Mouse (Mus musculus): ENCODE results near the gene Atp2b4. TPM values are rescaled to one million over a fixed set of nuclear protein-coding genes. Genes with fewer than 3 reads are reported as not detected.
A peak's percentile ranks its signal among the peaks of the same experiment; 100 is the strongest.

Atp2b4 gene
- total RNA-seq, 2 experiments from 2014 or later, result 370 to 490 TPM

GRCm38 (mm10) chr1:133799686-133800445, 975 bp downstream of the Atp2b4 start:
- ATAC-seq (replicated peaks; ENCODE audit: low FRiP score, poor library complexity, severe bottlenecking), result peak; percentile 43

- ATAC-seq (replicated peaks; ENCODE audit: low FRiP score, poor library complexity, severe bottlenecking), result no peak
Observed at GRCm38 (mm10) chr1:133798821-133799415, 1.9 kb downstream of the Atp2b4 start.

- peak; percentile 71 for ATAC-seq (replicated peaks; ENCODE audit: low FRiP score, poor library complexity, severe bottlenecking)
Observed at GRCm38 (mm10) chr1:133797979-133798820, 2.6 kb downstream of the Atp2b4 start.

GRCm38 (mm10) chr1:133797327-133797978, 3.4 kb downstream of the Atp2b4 start:
- ATAC-seq (replicated peaks; ENCODE audit: low FRiP score, poor library complexity, severe bottlenecking), result peak; percentile 57

GRCm38 (mm10) chr1:133793646-133794045, 7.2 kb downstream of the Atp2b4 start:
- no peak for ATAC-seq (replicated peaks; ENCODE audit: low FRiP score, poor library complexity, severe bottlenecking)

- no peak for ATAC-seq (replicated peaks; ENCODE audit: low FRiP score, poor library complexity, severe bottlenecking)
Observed at GRCm38 (mm10) chr1:133790011-133790410, 10.8 kb downstream of the Atp2b4 start.

- no peak for ATAC-seq (replicated peaks; ENCODE audit: low FRiP score, poor library complexity, severe bottlenecking)
Observed at GRCm38 (mm10) chr1:133788864-133789263, 12.0 kb downstream of the Atp2b4 start.

GRCm38 (mm10) chr1:133787500-133788210, 13.2 kb downstream of the Atp2b4 start:
- no peak for ATAC-seq (replicated peaks; ENCODE audit: low FRiP score, poor library complexity, severe bottlenecking)

- no peak for ATAC-seq (replicated peaks; ENCODE audit: low FRiP score, poor library complexity, severe bottlenecking)
Observed at GRCm38 (mm10) chr1:133784621-133785020, 16.2 kb downstream of the Atp2b4 start.

GRCm38 (mm10) chr1:133781531-133781930, 19.3 kb downstream of the Atp2b4 start:
- ATAC-seq (replicated peaks; ENCODE audit: low FRiP score, poor library complexity, severe bottlenecking), result no peak

- ATAC-seq (replicated peaks; ENCODE audit: low FRiP score, poor library complexity, severe bottlenecking), result no peak
Observed at GRCm38 (mm10) chr1:133779043-133779442, 21.8 kb downstream of the Atp2b4 start.

- no peak for ATAC-seq (replicated peaks; ENCODE audit: low FRiP score, poor library complexity, severe bottlenecking)
Observed at GRCm38 (mm10) chr1:133777651-133778231, 23.1 kb downstream of the Atp2b4 start.

GRCm38 (mm10) chr1:133772553-133772952, 28.3 kb downstream of the Atp2b4 start:
- ATAC-seq (replicated peaks; ENCODE audit: low FRiP score, poor library complexity, severe bottlenecking), result no peak

- ATAC-seq (replicated peaks; ENCODE audit: low FRiP score, poor library complexity, severe bottlenecking), result no peak
Observed at GRCm38 (mm10) chr1:133771831-133772399, 28.9 kb downstream of the Atp2b4 start.

- ATAC-seq (replicated peaks; ENCODE audit: low FRiP score, poor library complexity, severe bottlenecking), result no peak
Observed at GRCm38 (mm10) chr1:133767994-133768393, 32.8 kb downstream of the Atp2b4 start.

- ATAC-seq (replicated peaks; ENCODE audit: low FRiP score, poor library complexity, severe bottlenecking), result no peak
Observed at GRCm38 (mm10) chr1:133766901-133767529, 33.8 kb downstream of the Atp2b4 start.

GRCm38 (mm10) chr1:133765376-133765775, 35.5 kb downstream of the Atp2b4 start:
- no peak for ATAC-seq (replicated peaks; ENCODE audit: low FRiP score, poor library complexity, severe bottlenecking)

GRCm38 (mm10) chr1:133762946-133763422, 37.9 kb downstream of the Atp2b4 start:
- ATAC-seq (replicated peaks; ENCODE audit: low FRiP score, poor library complexity, severe bottlenecking), result no peak
